Mouse (Mus musculus) megakaryocyte, embryonic 14.5 days (primary cell): ENCODE measurements around the gene Eef1g.

Experiments
- FLI1 ChIP-seq: IDR thresholded peaks from 2 replicates; pipeline ENCODE4 v1.6.1; 2012; ENCODE audit warnings: low read length, inconsistent platforms, mixed read lengths
- GATA1 ChIP-seq: IDR thresholded peaks from 3 replicates; pipeline ENCODE4 v1.6.1; 2012; ENCODE audit warnings: mixed read lengths, low read length, inconsistent platforms, borderline replicate concordance

- TF ChIP-seq GATA1 (no peak), FLI1 (0 out of 2 replicates have a peak, but pooled peaks have one; percentile 27)
Measured at GRCm38 (mm10) chr19:8966590-8967372, at the start of gene Eef1g.
